Mouse (Mus musculus) olfactory bulb, adult 2 months (tissue): ENCODE data around the gene Stambp.

Experiments
- CTCF ChIP-seq: fragments of 200-500 bp; IDR thresholded peaks from 2 replicates; pipeline ENCODE4 v1.5.1; 2012; ENCODE audit warnings: low read depth, mild to moderate bottlenecking, low read length, moderate library complexity; ENCODE audit not compliant: insufficient read depth
- POLR2A ChIP-seq: fragments of 200-500 bp; IDR thresholded peaks from 2 replicates; pipeline ENCODE4 v1.6.1; 2012; ENCODE audit warnings: mild to moderate bottlenecking, low read depth, low read length, moderate library complexity; ENCODE audit not compliant: insufficient read depth

- TF ChIP-seq CTCF, result no peak
- no peak for TF ChIP-seq POLR2A
Measured at GRCm38 (mm10) chr6:83555972-83556371, 16.6 kb downstream of the Stambp start.
